Mouse (Mus musculus) intestine, postnatal 0 days (tissue): Measurements from ENCODE around the gene 1700019D03Rik. TPM values are rescaled to one million over a fixed set of nuclear protein-coding genes. Genes with fewer than 3 reads are reported as not detected.
"Not testable (repeated sequence)": the region's sequence is repeated elsewhere in the genome, so short reads cannot be mapped to it uniquely, and the experiment has no call there.

Experiments
- ATAC-seq: fragments of 200-750 bp; cut with Nextera tagmentation; 2 replicates; pipeline ENCODE4 v1.8.0; 2017; ENCODE audit warnings: mild to moderate bottlenecking, moderate TSS enrichment, moderate library complexity
- H3K27ac ChIP-seq: fragments of 300-500 bp; sonication (generic); 2 replicates; pipeline ENCODE4 v1.5.1; 2014; ENCODE audit warnings: mild to moderate bottlenecking, low read depth, low read length, moderate library complexity
- H3K27me3 ChIP-seq: fragments of 300-500 bp; sonication (generic); replicated peaks from 2 replicates; pipeline ENCODE4 v1.6.1; 2014; ENCODE audit warnings: low read length, mixed read lengths; ENCODE audit not compliant: control insufficient read depth, insufficient read depth
- H3K36me3 ChIP-seq: fragments of 300-500 bp; sonication (generic); 2 replicates; pipeline ENCODE4 v1.6.1; 2014; ENCODE audit warnings: mild to moderate bottlenecking, moderate library complexity; ENCODE audit not compliant: control insufficient read depth, insufficient read depth
- H3K4me1 ChIP-seq: fragments of 300-500 bp; sonication (generic); replicated peaks from 2 replicates; pipeline ENCODE4 v1.6.1; 2014; ENCODE audit warnings: antibody characterized with exemption, low read length, mixed read lengths; ENCODE audit not compliant: control insufficient read depth, insufficient read depth
- H3K4me2 ChIP-seq: fragments of 300-500 bp; sonication (generic); replicated peaks from 2 replicates; pipeline ENCODE4 v1.6.1; 2014; ENCODE audit warnings: low read depth, mild to moderate bottlenecking, moderate library complexity
- H3K4me3 ChIP-seq: fragments of 300-500 bp; sonication (generic); 2 replicates; pipeline ENCODE4 v1.5.1; 2014; ENCODE audit warnings: low read depth, low read length
- H3K9ac ChIP-seq: fragments of 300-500 bp; sonication (generic); 2 replicates; pipeline ENCODE4 v1.6.1; 2014; ENCODE audit warnings: mild to moderate bottlenecking, low read depth, low read length
- H3K9me3 ChIP-seq: fragments of 300-500 bp; sonication (generic); 2 replicates; pipeline ENCODE4 v1.6.1; 2016; ENCODE audit warnings: mixed run types; ENCODE audit not compliant: control insufficient read depth
- CTCF ChIP-seq: sonication (generic); IDR thresholded peaks from 2 replicates; pipeline ENCODE4 v1.5.1; 2016; ENCODE audit warnings: low read depth, mild to moderate bottlenecking, control low read depth, antibody characterized with exemption, moderate library complexity
- WGBS: fragments of 180-500 bp; shearing (Covaris S2); extraction: QIAGEN DNeasy Blood & Tissue Kit; methylation state at CpG from one replicate; pipeline ENCODE4 v1.1.7; 2014; 5-methylcytosine and 5-hydroxymethylcytosine counted together
- polyA plus RNA-seq: library from polyadenylated mRNA; unstranded; fragments of >200 nt; fragmentation: Nextera tagmentation; extraction: Ambion mirVana; gene quantifications from 2 replicates; pipeline ENCODE4 v1.2.1, GENCODE M21; 2015

Gene 1700019D03Rik
- polyA plus RNA-seq, 1 experiment from 2014 or later: 30.5 TPM

GRCm38 (mm10) chr1:52951146-52951868, 68.7 kb downstream of the 1700019D03Rik start:
- Histone ChIP-seq H3K4me3 (peak overlapping the region; percentile 68), H3K4me1 (peaks cover 12% of the 10 kb centered on the region; the same call in 1 of the 2 replicates), H3K36me3 (no peaks in the 10 kb centered on the region), H3K9me3 (no peaks in the 10 kb centered on the region), H3K27me3 (no peaks in the 10 kb centered on the region), H3K27ac (0 out of 2 replicates have a peak overlapping the region, but pooled peaks have one; percentile 21), H3K9ac (no peak overlapping the region), H3K4me2 (peak overlapping the region; percentile 99)
- ATAC-seq: peak; percentile 41; the same call in 1 of the 2 replicates
- 13% methylated on average over 5 of the region's 5 CpGs for WGBS
- TF ChIP-seq CTCF: no peak

- Histone ChIP-seq H3K9ac (no peak overlapping the region), H3K4me1 (0 out of 2 replicates have a peak, but pooled peaks cover 3% of the 10 kb centered on the region), H3K9me3 (no peaks in the 10 kb centered on the region), H3K4me3 (no peak overlapping the region), H3K36me3 (no peaks in the 10 kb centered on the region), H3K27ac (no peak overlapping the region), H3K4me2 (no peak overlapping the region), H3K27me3 (no peaks in the 10 kb centered on the region)
- ATAC-seq: no peak
- 89% methylated on average over 5 of the region's 5 CpGs for WGBS
- TF ChIP-seq CTCF: no peak
Measured at GRCm38 (mm10) chr1:52947895-52948294, 72.1 kb downstream of the 1700019D03Rik start.

GRCm38 (mm10) chr1:52939021-52939420, 81.0 kb downstream of the 1700019D03Rik start:
- Histone ChIP-seq H3K27ac (no peak overlapping the region), H3K4me1 (no peaks in the 10 kb centered on the region), H3K9ac (no peak overlapping the region), H3K9me3 (no peaks in the 10 kb centered on the region), H3K4me3 (no peak overlapping the region), H3K4me2 (no peak overlapping the region), H3K27me3 (no peaks in the 10 kb centered on the region), H3K36me3 (no peaks in the 10 kb centered on the region)
- ATAC-seq: no peak
- 97% methylated on average over 1 of the region's 1 CpGs for WGBS
- TF ChIP-seq CTCF: no peak

GRCm38 (mm10) chr1:52934494-52934893, 85.5 kb downstream of the 1700019D03Rik start:
- Histone ChIP-seq H3K27ac (no peak overlapping the region), H3K9me3 (no peaks in the 10 kb centered on the region), H3K36me3 (no peaks in the 10 kb centered on the region), H3K4me3 (no peak overlapping the region), H3K9ac (no peak overlapping the region), H3K4me2 (no peak overlapping the region), H3K27me3 (no peaks in the 10 kb centered on the region), H3K4me1 (no peaks in the 10 kb centered on the region)
- 74% methylated on average over 5 of the region's 5 CpGs for WGBS
- no peak for TF ChIP-seq CTCF
- ATAC-seq: no peak

- not testable (repeated sequence) for H3K27me3 ChIP-seq, H3K4me2 ChIP-seq, H3K4me1 ChIP-seq, H3K27ac ChIP-seq, ATAC-seq, H3K36me3 ChIP-seq, H3K9ac ChIP-seq, H3K9me3 ChIP-seq, H3K4me3 ChIP-seq
- WGBS: no CpG with 5 or more reads among the region's 1 CpGs
Measured at GRCm38 (mm10) chr1:52924482-52924881, 95.5 kb downstream of the 1700019D03Rik start.

GRCm38 (mm10) chr1:52918897-52919296, 101.1 kb downstream of the 1700019D03Rik start:
- not testable (repeated sequence) for H3K27ac ChIP-seq, H3K4me1 ChIP-seq, H3K9ac ChIP-seq, H3K36me3 ChIP-seq, H3K27me3 ChIP-seq, H3K9me3 ChIP-seq, H3K4me2 ChIP-seq, H3K4me3 ChIP-seq, ATAC-seq

- Histone ChIP-seq H3K4me1 (no peaks in the 10 kb centered on the region), H3K36me3 (no peaks in the 10 kb centered on the region; the same call in 1 of the 2 replicates), H3K9ac (no peak overlapping the region), H3K27ac (no peak overlapping the region), H3K27me3 (no peaks in the 10 kb centered on the region), H3K4me2 (no peak overlapping the region), H3K9me3 (no peaks in the 10 kb centered on the region), H3K4me3 (no peak overlapping the region)
- WGBS: 64% methylated on average over 2 of the region's 2 CpGs
- ATAC-seq: peak; percentile 92
- no peak for TF ChIP-seq CTCF
Measured at GRCm38 (mm10) chr1:52916655-52917054, 103.3 kb downstream of the 1700019D03Rik start.
